Mouse (Mus musculus) hematopoietic stem cell, adult 5-6 weeks (primary cell): ENCODE results near the gene Catsper3. TPM values are rescaled to one million over a fixed set of nuclear protein-coding genes. Genes with fewer than 3 reads are reported as not detected.
A peak's percentile ranks its signal among the peaks of the same experiment; 100 is the strongest.

Experiments
- ATAC-seq, 2 experiments: fragments of 125-278 bp in 1 of 2; replicated peaks in 1 of 2; 2 replicates each; pipeline ENCODE4 v1.8.0; 2016 to 2017; ENCODE audit warnings: inconsistent platforms in 2 of 2, mild to moderate bottlenecking in 2 of 2, moderate number of reproducible peaks in 2 of 2, low read depth in 1 of 2, moderate TSS enrichment in 1 of 2; ENCODE audit not compliant: low FRiP score in 2 of 2, poor library complexity in 2 of 2, severe bottlenecking in 2 of 2, insufficient read depth in 1 of 2, low TSS enrichment in 1 of 2
- total RNA-seq: library from RNA; stranded (forward); fragments of 172-1452, 232-1000 nt; gene quantifications from 2 replicates; pipeline ENCODE4 v1.2.3, GENCODE M21; 2017

Gene Catsper3
- total RNA-seq, 1 experiment from 2014 or later = 1.5 TPM

DNA sequence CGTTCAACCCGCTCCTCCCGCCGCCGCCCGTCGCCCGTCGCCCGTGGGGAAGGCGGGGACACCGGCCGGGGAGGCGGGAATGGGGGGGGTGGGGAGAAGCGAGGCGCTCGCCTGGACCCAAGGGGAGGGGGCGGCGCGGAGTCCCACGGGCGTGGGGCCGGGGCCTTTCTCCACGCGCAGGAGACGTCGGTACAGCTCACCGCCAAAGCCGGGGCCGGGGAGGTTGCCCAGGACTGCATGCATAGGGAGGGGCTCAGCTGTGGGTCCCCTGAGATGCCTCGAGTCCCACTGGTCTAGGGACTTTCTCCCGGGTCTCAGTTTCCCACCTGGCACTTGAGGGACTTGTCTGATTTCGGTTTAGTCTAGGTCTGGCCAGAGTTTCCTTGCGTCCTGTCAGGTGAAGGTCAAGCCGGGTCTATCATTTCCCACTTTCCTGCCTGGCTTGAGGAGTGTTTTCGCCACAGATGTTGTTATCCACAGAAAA lies 51.8 kb downstream of the Catsper3 start, which contains the start of gene Pitx1:
Gene Pitx1 (minus strand): TSS at position 51 of the 484 bp plus-strand sequence.
- ATAC-seq = no peak

DNA sequence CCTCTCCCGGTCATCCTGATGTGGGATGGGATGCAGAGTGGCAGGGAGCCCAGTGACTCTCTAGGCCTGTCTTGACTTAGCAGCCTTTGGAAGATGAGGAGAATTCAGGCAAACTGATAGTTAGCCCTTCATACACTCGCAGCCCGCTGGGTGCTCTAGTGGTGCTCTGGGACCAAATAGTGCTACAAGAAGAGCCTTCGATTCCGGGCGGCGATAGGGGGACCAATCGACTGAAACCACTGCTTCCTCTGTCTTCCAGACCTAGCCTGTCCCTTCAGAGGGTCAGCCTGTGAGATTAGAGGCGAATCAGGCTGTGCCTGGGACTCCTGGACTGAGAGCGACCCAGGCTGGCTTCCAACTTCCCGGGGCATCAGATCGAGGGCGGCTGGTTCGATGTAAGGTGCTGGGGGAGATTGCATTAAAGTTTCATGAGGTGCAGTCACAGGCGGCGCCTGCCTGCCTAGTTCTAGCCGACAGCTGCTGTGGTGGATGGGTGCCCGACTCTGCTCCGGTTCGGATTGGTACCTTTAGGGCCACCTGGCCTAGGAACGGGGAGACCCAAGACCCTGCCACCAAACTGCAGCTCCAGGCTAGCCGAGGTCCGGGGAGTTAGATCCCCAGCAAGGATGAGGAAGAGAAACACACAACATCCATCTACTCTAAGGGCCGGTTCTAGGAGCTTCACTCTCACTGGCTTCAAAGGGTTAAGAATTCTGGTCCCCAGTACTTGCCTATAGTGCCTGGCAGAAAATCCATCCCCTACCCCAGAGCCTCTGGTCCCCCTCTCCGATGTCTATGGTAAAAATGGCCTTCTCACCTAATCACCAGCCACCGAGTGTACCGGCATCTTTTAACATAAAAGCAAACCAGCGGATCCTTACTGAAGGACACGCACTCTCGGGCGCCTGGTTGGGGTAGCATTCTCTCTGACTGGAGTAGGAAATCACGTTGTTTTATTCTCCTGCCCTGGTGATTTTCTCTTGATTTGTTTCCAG lies 52.7 kb downstream of the Catsper3 start:
- no peak for ATAC-seq

DNA sequence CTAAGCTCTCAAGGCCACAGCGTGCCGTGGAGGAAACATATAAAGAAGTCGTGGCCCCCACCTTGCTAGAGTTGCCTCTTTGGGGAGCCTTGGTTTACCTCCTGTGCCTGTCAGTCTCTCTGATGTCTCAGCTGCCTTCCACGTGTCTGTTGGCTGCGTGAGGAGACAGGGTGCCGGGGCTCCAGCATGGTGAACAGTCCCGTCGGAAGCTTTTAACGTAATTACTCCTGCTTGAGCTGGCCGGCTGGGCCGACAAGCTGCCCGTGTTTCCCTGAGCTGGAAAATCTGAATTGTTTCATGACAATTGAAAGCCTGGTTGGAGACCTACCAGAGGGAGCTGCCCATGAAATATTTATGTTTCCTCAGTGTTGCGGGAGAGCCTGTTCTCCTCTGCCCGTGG lies 55.9 kb downstream of the Catsper3 start:
- ATAC-seq = no peak

DNA sequence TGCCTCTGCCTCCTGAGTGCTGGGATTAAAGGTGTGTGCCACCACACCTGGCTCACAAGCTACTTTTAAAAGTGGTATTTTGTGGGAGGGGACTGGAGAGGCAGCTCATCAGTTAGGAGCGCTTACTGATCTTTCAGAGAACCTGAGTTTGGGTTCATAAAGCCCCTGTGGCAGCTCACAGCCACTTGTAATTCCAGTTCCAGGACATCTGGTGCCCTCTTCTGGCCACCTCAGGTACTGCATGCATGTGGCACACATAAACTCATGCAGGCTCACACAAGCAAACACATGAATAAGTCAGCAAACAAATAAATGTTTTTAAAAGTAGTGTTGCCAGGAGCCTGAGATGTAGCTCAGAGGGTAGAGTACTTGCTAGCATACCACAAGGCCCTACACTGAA lies 59.3 kb downstream of the Catsper3 start:
- ATAC-seq = no peak

DNA sequence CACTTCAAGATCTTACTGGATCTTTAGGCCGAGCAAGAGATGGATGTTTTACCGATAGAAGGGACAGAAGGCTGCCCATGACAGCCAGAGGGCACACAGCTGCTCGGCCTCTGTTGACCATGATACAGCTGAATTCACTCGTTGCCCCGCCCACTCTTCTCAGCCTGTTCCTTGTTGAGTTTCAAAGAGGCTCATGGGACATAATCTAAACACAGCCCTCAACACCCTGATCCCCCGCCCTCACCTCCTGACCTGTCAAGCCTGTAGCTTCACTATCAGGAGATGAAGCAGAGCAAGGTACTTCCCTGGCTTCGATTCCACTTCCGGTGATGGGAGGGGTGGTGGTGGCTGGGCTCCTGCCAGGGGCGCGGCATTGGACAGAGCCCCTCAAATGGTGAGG lies 63.4 kb downstream of the Catsper3 start:
- peak; percentile 30 to 42 for ATAC-seq

DNA sequence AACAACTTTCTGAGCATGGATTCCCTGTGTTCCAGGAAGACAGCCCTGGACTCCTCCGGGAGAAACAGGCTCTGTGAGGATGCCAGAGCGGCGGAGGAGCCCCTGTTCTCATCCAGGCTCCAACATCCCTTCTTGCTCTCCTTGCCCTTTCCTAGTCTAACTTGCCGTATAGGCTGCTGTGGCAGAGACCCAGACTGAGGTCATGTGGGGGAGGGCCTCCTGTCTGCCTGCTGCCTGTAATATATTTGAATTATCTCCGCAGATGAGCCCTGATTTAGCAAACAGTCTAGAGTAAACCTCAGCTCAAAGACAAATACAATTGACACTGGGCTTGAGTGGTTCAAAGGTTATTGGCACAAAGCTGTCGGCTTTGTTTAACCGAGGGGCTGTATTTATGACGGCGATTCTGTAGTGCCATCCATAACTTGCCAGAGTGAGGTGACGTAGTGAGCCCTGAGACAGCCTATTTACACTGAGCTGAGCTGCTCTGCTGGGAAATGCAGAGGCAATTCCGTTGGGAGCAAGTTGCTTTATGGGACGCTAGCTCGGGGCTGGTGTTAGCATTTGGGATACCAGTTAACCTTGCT lies 64.3 kb downstream of the Catsper3 start:
- ATAC-seq = no peak

DNA sequence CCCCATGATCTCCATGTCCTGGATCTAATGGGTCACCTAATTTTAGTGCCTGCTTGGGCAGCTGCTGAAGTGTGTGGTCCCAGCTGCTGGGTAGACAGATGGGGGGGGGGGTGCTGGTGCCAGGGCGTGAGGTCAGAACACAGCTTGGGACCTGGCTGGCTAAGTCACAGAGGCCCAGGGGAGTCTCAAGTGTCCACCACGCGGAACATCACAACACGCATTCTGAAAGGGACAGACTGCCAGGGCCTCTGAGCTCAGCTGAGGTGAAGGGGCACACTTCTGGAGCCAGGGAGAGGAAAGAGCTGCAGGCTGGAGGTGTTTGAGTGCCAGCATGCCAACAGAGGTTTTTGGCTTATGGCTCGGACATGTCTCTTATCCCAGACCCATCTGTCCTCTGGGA lies 66.4 kb downstream of the Catsper3 start:
- no peak for ATAC-seq

DNA sequence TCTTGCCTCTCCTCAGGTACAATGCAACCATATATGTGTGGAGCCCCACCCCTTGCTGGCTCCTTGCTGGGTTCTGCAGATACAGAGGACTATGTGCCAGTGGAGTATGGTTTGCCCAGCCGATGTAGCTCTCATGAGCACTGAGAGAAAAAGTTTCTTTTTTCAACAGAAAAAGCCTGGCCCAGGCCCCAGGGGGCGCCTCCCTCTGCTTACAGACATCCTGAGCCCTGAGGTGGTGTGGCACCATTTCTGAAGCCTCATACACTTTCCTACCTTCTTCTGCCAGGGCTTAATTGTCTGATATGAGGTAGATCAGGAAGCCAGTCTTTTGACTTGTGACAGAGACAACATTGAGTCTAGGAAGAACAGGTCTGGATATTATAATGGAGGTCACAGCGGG lies 67.8 kb downstream of the Catsper3 start:
- no peak for ATAC-seq

DNA sequence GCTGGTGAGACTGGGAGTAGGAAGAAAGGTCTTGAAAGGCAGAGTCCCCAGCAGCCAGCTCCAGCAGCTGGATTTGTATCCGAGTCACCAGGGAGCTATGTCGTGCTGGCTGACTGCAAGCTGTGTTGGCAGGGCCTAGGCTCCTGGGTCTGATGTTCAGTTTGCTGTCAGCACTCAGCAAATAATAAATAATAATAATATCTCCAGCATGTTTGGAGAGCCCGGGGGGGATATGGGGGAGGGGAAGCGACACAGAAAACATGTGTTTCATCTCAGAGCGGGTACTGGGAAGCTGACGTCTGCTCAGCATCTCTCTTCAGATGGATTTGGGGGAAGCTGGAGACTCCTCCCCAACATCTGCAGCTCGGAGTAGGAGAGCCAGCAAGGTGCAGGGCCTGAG lies 71.4 kb downstream of the Catsper3 start:
- ATAC-seq = no peak

DNA sequence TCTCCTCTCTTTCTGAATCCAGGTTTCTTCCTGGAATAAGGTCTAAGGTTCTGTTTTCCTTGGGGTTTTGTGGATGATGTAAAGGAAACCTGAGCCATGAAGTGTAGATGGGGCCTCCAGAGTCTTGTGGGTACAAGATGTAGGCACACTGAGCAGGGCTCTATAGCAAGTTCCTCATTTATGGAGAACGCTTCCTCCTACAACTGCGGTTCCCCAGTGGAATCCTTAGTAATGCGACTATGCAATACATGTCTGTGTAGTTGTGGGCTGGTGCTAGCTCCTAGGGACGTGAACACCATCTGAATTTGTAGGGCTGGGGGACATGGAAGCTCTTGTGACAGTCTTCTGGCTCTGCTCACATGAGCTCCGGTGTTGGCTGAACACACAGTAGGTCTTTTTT lies 74.1 kb downstream of the Catsper3 start:
- peak; percentile 67 to 70; a peak in 2 of 4 replicates for ATAC-seq

Other genes starting within 250 kb of the Catsper3 start
- 53.7 and 58.2 TPM in 2 replicates for gene Ddx41, start 247.9 kb upstream of the Catsper3 start, total RNA-seq
- gene Fam193b, start 213.4 kb upstream of the Catsper3 start, total RNA-seq = 25.6 and 35.0 TPM in 2 replicates
- gene Tmed9, start 210.8 kb upstream of the Catsper3 start, total RNA-seq = 100 and 114 TPM in 2 replicates
- gene B4galt7, start 184.7 kb upstream of the Catsper3 start, total RNA-seq = 7.6 and 8.3 TPM in 2 replicates
- gene Caml, start 161.6 kb upstream of the Catsper3 start, total RNA-seq = 56.5 and 58.0 TPM in 2 replicates
- gene Ddx46, start 149.5 kb upstream of the Catsper3 start, total RNA-seq = 109 and 122 TPM in 2 replicates
- gene B230219D22Rik, start 91.4 kb upstream of the Catsper3 start, total RNA-seq = 42.1 and 47.4 TPM in 2 replicates
- gene Txndc15, start 69.9 kb upstream of the Catsper3 start, total RNA-seq = 38.1 and 46.1 TPM in 2 replicates
- 4.5 and 26.2 TPM in 2 replicates for gene Pcbd2, start 57.2 kb upstream of the Catsper3 start, total RNA-seq
- gene Pitx1, start 51.6 kb downstream of the Catsper3 start, total RNA-seq = not detected in 2 replicates